Mouse (Mus musculus) lung, embryonic 15.5 days (tissue): Measurements from ENCODE around the gene Epgn. TPM values are rescaled to one million over a fixed set of nuclear protein-coding genes. Genes with fewer than 3 reads are reported as not detected.

Experiments used
- polyA plus RNA-seq: library from polyadenylated mRNA; unstranded; fragments of >200 nt; fragmentation: Nextera tagmentation; extraction: Ambion mirVana; gene quantifications from 2 replicates; pipeline ENCODE4 v1.2.1, GENCODE M21; 2015

Gene Epgn
- polyA plus RNA-seq, 1 experiment from 2014 or later = 0.16 TPM

Other genes with a start within 250 kb of the Epgn start
- 0.20 TPM in 1 of 2 replicates, not detected in the other for gene Cxcl3, start 241.4 kb upstream of the Epgn start, polyA plus RNA-seq
- gene Cxcl15, start 232.9 kb upstream of the Epgn start, polyA plus RNA-seq = 13.4 and 14.1 TPM in 2 replicates
- 0.40 and 0.69 TPM in 2 replicates for gene Cxcl1, start 136.2 kb upstream of the Epgn start, polyA plus RNA-seq
- gene Cxcl2, start 123.6 kb upstream of the Epgn start, polyA plus RNA-seq = not detected in 2 replicates
- 44.2 and 45.6 TPM in 2 replicates for gene Mthfd2l, start 96.3 kb upstream of the Epgn start, polyA plus RNA-seq
- 0.35 and 0.41 TPM in 2 replicates for gene Ereg, start 47.2 kb downstream of the Epgn start, polyA plus RNA-seq
- 6.2 and 7.2 TPM in 2 replicates for gene Areg, start 112.1 kb downstream of the Epgn start, polyA plus RNA-seq